Mouse (Mus musculus) telencephalon, adult 2 months (tissue): Measurements from ENCODE around the gene 1700007K13Rik.
A peak's percentile ranks its signal among the peaks of the same experiment; 100 is the strongest.
"Not testable (repeated sequence)": the region's sequence is repeated elsewhere in the genome, so short reads cannot be mapped to it uniquely, and the experiment has no call there.

Experiments
- DNase-seq: peaks from one replicate; pipeline ENCODE4 v3.0.0-alpha.2; 2011; ENCODE audit warnings: low read depth, low spot score

1700007K13Rik gene

GRCm38 (mm10) chr2:28465836-28466518 lies at the start of gene 1700007K13Rik:
Gene 1700007K13Rik, minus strand, starts transcription at chr2:28466332.
- DNase-seq, result peak; percentile 73

GRCm38 (mm10) chr2:28514489-28514888 lies 48.4 kb upstream of the 1700007K13Rik start:
- DNase-seq, result no peak

GRCm38 (mm10) chr2:28513431-28514370 lies 47.6 kb upstream of the 1700007K13Rik start:
- no peak for DNase-seq

- no peak for DNase-seq
Observed at GRCm38 (mm10) chr2:28512798-28513401, 46.8 kb upstream of the 1700007K13Rik start, which contains the start of gene Ralgds. Gene Ralgds, plus strand, starts transcription at chr2:28513125.

GRCm38 (mm10) chr2:28511600-28511999 lies 45.5 kb upstream of the 1700007K13Rik start:
- DNase-seq, result not testable (repeated sequence)

GRCm38 (mm10) chr2:28506291-28506690 lies 40.2 kb upstream of the 1700007K13Rik start:
- DNase-seq, result no peak

- DNase-seq, result no peak
Observed at GRCm38 (mm10) chr2:28505795-28506194, 39.7 kb upstream of the 1700007K13Rik start, which contains the start of gene Gm10134. Gene Gm10134, plus strand, starts transcription at chr2:28506095.

GRCm38 (mm10) chr2:28504676-28505075 lies 38.5 kb upstream of the 1700007K13Rik start:
- DNase-seq, result no peak

- DNase-seq, result no peak
Observed at GRCm38 (mm10) chr2:28502987-28503386, 36.9 kb upstream of the 1700007K13Rik start.

GRCm38 (mm10) chr2:28498431-28498830 lies 32.3 kb upstream of the 1700007K13Rik start:
- no peak for DNase-seq

- no peak for DNase-seq
Observed at GRCm38 (mm10) chr2:28497561-28497960, 31.4 kb upstream of the 1700007K13Rik start.

- no peak for DNase-seq
Observed at GRCm38 (mm10) chr2:28496671-28497070, 30.5 kb upstream of the 1700007K13Rik start, which contains the start of gene Gbgt1. Gene Gbgt1, plus strand, starts transcription at chr2:28496891.

GRCm38 (mm10) chr2:28495801-28496595 lies 29.9 kb upstream of the 1700007K13Rik start:
- no peak for DNase-seq

- no peak for DNase-seq
Observed at GRCm38 (mm10) chr2:28495207-28495756, 29.1 kb upstream of the 1700007K13Rik start.

- no peak for DNase-seq
Observed at GRCm38 (mm10) chr2:28494521-28494920, 28.4 kb upstream of the 1700007K13Rik start.

GRCm38 (mm10) chr2:28483861-28484260 lies 17.7 kb upstream of the 1700007K13Rik start:
- no peak for DNase-seq

- no peak for DNase-seq
Observed at GRCm38 (mm10) chr2:28479208-28480204, 13.4 kb upstream of the 1700007K13Rik start.

- not testable (repeated sequence) for DNase-seq
Observed at GRCm38 (mm10) chr2:28477993-28478392, 11.9 kb upstream of the 1700007K13Rik start.

- DNase-seq, result not testable (repeated sequence)
Observed at GRCm38 (mm10) chr2:28472011-28472410, 5.9 kb upstream of the 1700007K13Rik start.
